Comparison of ENCODE assay signal across 7 mouse cellular contexts in genomic region chr15:103240160-103241028, GRCm38 (mm10). TPM values are rescaled to one million over a fixed set of nuclear protein-coding genes. Genes with fewer than 3 reads are reported as not detected.
DNase-seq lines count a peak whose midpoint lies in the region; ATAC-seq lines count a peak whose summit lies in the region.

Gene Hnrnpa1, plus strand, starts transcription at chr15:103240432.

- H3K4me1 ChIP-seq in embryonic facial prominence, embryonic 11.5 days (ENCODE audit: control insufficient read depth, insufficient read depth, low read length): no peaks in the 10 kb centered on the region
- peaks cover 24% of the 10 kb centered on the region for H3K4me1 ChIP-seq in limb, embryonic 10.5 days
- peaks cover 48% of the 10 kb centered on the region for H3K4me1 ChIP-seq in midbrain, embryonic 13.5 days (replicated peaks)

- H3K9me3 ChIP-seq in embryonic facial prominence, embryonic 11.5 days (replicated peaks; ENCODE audit: control insufficient read depth, low read length): no peaks in the 10 kb centered on the region
- H3K9me3 ChIP-seq in limb, embryonic 10.5 days (replicated peaks): no peaks in the 10 kb centered on the region
- H3K9me3 ChIP-seq in midbrain, embryonic 13.5 days: no peaks in the 10 kb centered on the region

- H3K4me3 ChIP-seq in embryonic facial prominence, embryonic 11.5 days (ENCODE audit: low read depth, low read length): peak within 1 kb of the TSS; percentile 74
- H3K4me3 ChIP-seq in limb, embryonic 10.5 days: peak within 1 kb of the TSS; percentile 73
- peak within 1 kb of the TSS; percentile 77 for H3K4me3 ChIP-seq in midbrain, embryonic 13.5 days (replicated peaks)

- H3K4me2 ChIP-seq in embryonic facial prominence, embryonic 11.5 days (ENCODE audit: low read depth, low read length): peak within 1 kb of the TSS; percentile 81
- peak within 1 kb of the TSS; percentile 94 for H3K4me2 ChIP-seq in midbrain, embryonic 13.5 days (replicated peaks)

- peaks cover 12% of the 10 kb centered on the region for H3K36me3 ChIP-seq in embryonic facial prominence, embryonic 11.5 days (replicated peaks; ENCODE audit: control insufficient read depth, insufficient read depth, low read depth, low read length)
- H3K36me3 ChIP-seq in limb, embryonic 10.5 days: peaks cover 61% of the 10 kb centered on the region
- H3K36me3 ChIP-seq in midbrain, embryonic 13.5 days: peaks cover 41% of the 10 kb centered on the region

- no peaks in the 10 kb centered on the region for H3K27me3 ChIP-seq in embryonic facial prominence, embryonic 11.5 days (ENCODE audit: control insufficient read depth, insufficient read depth, low read length)
- H3K27me3 ChIP-seq in limb, embryonic 10.5 days (ENCODE audit: low read depth, poor library complexity, severe bottlenecking): no peaks in the 10 kb centered on the region
- H3K27me3 ChIP-seq in midbrain, embryonic 13.5 days: no peaks in the 10 kb centered on the region

- peak; percentile 90 for ATAC-seq in embryonic facial prominence, embryonic 11.5 days (replicated peaks; ENCODE audit: insufficient number of reproducible peaks, low FRiP score, low TSS enrichment, low read depth)
- peak; percentile 70 for ATAC-seq in granulocyte monocyte progenitor cell, adult 5-6 weeks (replicated peaks; ENCODE audit: poor library complexity, severe bottlenecking)
- ATAC-seq in midbrain, embryonic 13.5 days: peak; percentile 92

- WGBS in embryonic facial prominence, embryonic 11.5 days: under 1% methylated on average over 47 of the region's 47 CpGs
- under 1% methylated on average over 47 of the region's 47 CpGs for WGBS in limb, embryonic 10.5 days
- under 1% methylated on average over 47 of the region's 47 CpGs for WGBS in midbrain, embryonic 13.5 days

- peak within 1 kb of the TSS; percentile 91 for H3K27ac ChIP-seq in embryonic facial prominence, embryonic 11.5 days (replicated peaks; ENCODE audit: low read depth, low read length)
- H3K27ac ChIP-seq in limb, embryonic 10.5 days: peak within 1 kb of the TSS; percentile 96
- H3K27ac ChIP-seq in midbrain, embryonic 13.5 days: peak within 1 kb of the TSS; percentile 95

- H3K9ac ChIP-seq in embryonic facial prominence, embryonic 11.5 days (replicated peaks; ENCODE audit: low read length): peak within 1 kb of the TSS; percentile 92
- peak within 1 kb of the TSS; percentile 80 for H3K9ac ChIP-seq in midbrain, embryonic 13.5 days (replicated peaks)

- peak; percentile 94 for DNase-seq in adrenal gland, postnatal 14 days
- DNase-seq in embryonic facial prominence, embryonic 11.5 days (ENCODE audit: low spot score): peak; percentile 99
- DNase-seq in kidney, adult 11 months: peak; percentile 98
- DNase-seq in limb, embryonic 10.5 days (ENCODE audit: low spot score): peak; percentile 85
- peak; percentile 87 for DNase-seq in spleen, adult 12 weeks (ENCODE audit: low spot score)

RNA-seq across cellular contexts. Expression of gene Hnrnpa1, which starts in this region (rescaled TPM):
- 273 and 322 TPM in 2 replicates for total RNA-seq in adrenal gland, postnatal 14 days (2021)
- polyA plus RNA-seq in embryonic facial prominence, embryonic 11.5 days (2014; fragmentation: Nextera tagmentation; extraction: Ambion mirVana): 1,361 and 1,483 TPM in 2 replicates
- total RNA-seq in granulocyte monocyte progenitor cell, adult 5-6 weeks (2014; fragmentation: Nextera tagmentation): 605 and 693 TPM in 2 replicates
- total RNA-seq in granulocyte monocyte progenitor cell, adult 5-6 weeks (2017): 956 and 1,234 TPM in 2 replicates
- polyA plus RNA-seq in limb, embryonic 10.5 days (2016; fragmentation: Nextera tagmentation; extraction: Ambion mirVana): 1,775 and 1,966 TPM in 2 replicates
- 1,022 and 1,113 TPM in 2 replicates for polyA plus RNA-seq in midbrain, embryonic 13.5 days (2015; fragmentation: Nextera tagmentation; extraction: Ambion mirVana)

Comparison
In these comparisons a context has a peak if more than half of its experiments do, and no peak if none do; other contexts are left out.
1. Peak in every context shown above with its lines: DNase-seq, ATAC-seq, H3K4me3 ChIP-seq and H3K27ac ChIP-seq.